Mouse (Mus musculus) MEL (cell line): Measurements from ENCODE around the gene Grb10.

Experiments
- E2F4 ChIP-seq: IDR thresholded peaks from 2 replicates; pipeline ENCODE4 v1.6.1; 2011; ENCODE audit warnings: low read depth, low read length, improper control_type of control experiment, borderline replicate concordance
- POLR2A ChIP-seq, 2 experiments: IDR thresholded peaks; 2 replicates each; pipeline ENCODE4 v1.6.1; 2011 to 2012; ENCODE audit warnings: low read length in 2 of 2, mild to moderate bottlenecking in 2 of 2, control low read depth in 1 of 2, improper control_type of control experiment in 1 of 2, low read depth in 1 of 2, moderate library complexity in 1 of 2; ENCODE audit not compliant: control insufficient read depth in 1 of 2, insufficient read depth in 1 of 2, poor library complexity in 1 of 2

- TF ChIP-seq POLR2A (IDR thresholded peaks at IDR 0.05; ENCODE audit: control insufficient read depth in 1 of 2, insufficient read depth in 1 of 2, low read depth in 1 of 2, low read length in 2 of 2, poor library complexity in 1 of 2), result no peak
- no peak for TF ChIP-seq E2F4
Observed at GRCm38 (mm10) chr11:11885246-11885643, 153.2 kb downstream of the Grb10 start.
